Mouse (Mus musculus) thymus, postnatal 25 days (tissue): ENCODE results near the gene Gm11037.
A peak's percentile ranks its signal among the peaks of the same experiment; 100 is the strongest.

Experiments
- DNase-seq: peaks from one replicate; pipeline ENCODE4 v3.0.0; 2022

Gene Gm11037

DNA sequence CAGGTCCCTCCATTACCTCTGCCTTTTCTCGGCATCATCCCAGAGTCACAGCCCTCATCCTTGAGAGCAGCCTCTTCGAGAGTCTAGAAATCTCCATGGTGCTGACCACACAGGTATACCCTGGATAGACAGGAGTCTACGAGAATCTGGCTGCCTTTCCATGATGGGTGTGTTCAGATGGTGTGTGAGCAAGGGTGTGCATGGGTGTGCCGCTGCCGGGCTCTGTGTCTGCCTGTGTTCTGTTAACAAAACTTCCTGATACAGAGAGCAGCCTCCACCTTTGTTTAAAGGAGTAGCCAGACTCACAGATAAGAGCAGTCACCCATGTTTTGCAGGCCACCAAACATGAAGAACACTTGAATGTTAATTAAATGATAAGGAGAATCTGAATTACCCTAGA is 3.5 kb upstream of the Gm11037 start:
- DNase-seq: no peak

DNA sequence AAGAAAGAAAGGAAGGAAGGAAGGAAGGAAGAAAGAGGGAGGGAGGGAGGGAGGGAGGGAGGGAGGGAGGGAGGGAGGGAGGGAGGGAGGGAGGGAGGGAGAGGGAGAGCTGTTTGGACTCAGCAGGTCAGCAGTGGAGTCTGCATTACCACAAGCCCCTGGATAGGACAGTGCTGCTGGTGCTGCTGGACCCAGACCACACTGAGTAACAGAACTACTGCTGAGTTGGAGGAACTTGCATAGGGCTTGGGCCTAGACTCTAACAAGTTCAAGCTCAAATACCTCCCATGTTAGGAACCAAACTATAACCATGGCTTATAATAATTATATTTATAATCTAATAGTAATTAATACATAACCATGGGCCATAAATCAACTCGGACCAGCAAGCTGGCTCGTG is 2.4 kb upstream of the Gm11037 start:
- DNase-seq: no peak

GRCm38 (mm10) chr2:131132111-131132888 is 997 bp upstream of the Gm11037 start:
- no peak for DNase-seq

DNA sequence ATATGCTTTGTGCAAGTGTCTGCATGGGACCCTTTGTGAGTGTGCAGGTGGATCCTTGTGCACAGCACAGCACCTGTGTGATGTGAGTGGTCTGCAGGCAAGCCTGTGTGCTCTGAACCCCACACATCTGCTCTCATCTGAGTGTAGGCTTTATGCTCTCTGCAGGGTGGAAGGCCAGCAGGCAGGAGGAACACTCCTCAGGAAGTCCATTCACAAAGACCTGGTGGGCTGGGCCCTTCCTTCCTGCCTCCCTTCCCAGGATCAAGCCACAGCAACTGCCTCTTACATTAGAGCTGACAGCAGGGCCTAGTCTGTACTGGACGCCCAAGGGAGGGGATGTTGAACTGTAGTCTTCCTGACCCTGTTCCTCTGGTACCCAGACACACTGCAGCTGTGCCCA is 1.1 kb downstream of the Gm11037 start:
- no peak for DNase-seq

GRCm38 (mm10) chr2:131134826-131135400 is 1.6 kb downstream of the Gm11037 start:
- DNase-seq: no peak

GRCm38 (mm10) chr2:131135521-131136139 is 2.3 kb downstream of the Gm11037 start:
- no peak for DNase-seq

DNA sequence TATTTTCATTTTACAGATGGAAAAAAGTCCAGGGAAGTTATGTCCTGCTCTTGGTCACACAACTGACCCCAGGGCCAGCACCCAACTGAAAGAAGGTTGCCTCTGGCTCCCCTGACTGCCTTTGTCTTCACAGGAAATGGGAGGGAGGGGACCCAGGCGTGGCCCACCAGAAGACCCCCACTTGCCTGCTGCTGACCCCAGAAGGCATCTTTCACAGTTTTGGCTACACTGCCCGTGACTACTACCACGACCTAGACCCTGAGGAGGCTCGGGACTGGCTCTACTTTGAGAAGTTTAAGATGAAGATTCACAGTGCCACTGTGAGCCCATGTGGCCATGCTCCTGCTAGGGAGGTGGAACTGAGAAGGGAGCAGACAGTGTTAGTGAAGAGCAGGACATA is 5.0 kb downstream of the Gm11037 start:
- no peak for DNase-seq

DNA sequence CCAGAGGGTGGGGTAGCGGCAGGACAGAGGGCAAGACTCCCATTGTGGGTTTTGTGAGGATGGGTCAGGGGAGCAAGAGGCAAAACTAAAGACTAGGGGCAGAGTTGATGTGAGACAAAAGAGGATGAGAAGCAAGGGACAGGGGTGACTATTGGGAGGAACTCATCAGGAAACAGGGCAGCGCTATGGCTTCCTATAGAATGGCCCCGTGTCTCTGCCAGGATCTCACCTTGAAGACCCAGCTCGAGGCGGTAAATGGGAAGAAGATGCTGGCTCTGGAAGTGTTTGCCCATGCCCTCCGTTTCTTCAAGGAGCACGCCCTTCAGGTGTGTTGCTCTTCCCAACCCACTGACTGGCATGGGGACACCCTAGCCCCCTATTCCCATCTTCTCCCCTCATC is 5.5 kb downstream of the Gm11037 start:
- no peak for DNase-seq

DNA sequence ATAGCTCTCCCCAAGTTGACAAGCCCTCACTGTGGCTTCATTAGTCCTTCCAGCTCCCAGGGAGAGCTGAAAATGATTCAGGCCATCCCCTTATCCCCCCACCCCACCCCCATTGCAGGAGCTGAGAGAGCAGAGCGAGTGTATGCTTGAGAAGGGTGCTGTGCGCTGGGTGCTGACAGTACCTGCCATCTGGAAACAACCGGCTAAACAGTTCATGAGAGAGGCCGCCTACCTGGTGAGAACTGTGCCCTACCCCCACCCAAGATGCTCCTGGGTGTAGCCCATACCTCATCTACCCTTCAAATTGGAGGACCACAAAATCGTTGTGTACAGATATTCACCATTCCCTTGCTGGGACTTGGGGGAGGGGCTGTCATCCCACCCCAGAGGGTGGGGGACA is 6.0 kb downstream of the Gm11037 start:
- DNase-seq: no peak

GRCm38 (mm10) chr2:131139886-131140532 is 6.7 kb downstream of the Gm11037 start:
- DNase-seq: no peak

DNA sequence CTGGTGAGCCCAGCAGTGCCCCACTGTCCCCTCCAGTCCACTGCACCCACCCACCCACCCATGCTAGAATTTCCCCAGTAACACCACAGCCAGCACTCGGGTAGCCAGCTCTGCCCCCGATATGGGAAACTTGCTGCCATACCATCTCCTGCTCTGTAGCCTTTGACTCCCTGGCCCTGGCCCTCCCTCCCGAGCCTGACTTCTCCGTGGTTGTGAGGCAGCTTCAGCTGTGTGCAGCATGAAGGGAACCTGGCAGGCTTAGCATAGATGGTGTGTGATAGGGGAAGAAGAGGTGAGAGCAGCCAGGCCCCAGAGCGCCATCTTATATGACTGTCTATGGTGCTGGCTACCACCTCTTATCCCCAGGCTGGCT is 7.2 kb downstream of the Gm11037 start:
- no peak for DNase-seq

GRCm38 (mm10) chr2:131141336-131141986 is 8.2 kb downstream of the Gm11037 start:
- DNase-seq: no peak

DNA sequence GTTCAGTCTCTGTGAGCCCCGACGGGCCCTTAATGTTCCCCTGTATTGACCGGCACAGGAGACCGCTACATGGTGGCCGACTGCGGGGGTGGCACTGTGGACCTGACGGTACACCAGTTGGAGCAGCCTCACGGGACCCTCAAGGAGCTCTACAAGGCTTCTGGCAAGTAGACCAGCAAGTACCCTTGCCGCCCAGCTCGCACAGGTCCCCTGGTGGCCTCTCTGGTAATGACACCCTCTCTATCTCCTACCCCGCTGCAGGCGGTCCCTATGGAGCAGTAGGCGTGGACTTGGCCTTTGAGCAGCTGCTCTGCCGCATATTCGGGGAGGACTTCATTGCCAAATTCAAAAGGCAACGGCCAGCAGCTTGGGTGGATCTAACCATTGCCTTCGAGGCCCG is 9.3 kb downstream of the Gm11037 start:
- DNase-seq: peak; percentile 74

DNA sequence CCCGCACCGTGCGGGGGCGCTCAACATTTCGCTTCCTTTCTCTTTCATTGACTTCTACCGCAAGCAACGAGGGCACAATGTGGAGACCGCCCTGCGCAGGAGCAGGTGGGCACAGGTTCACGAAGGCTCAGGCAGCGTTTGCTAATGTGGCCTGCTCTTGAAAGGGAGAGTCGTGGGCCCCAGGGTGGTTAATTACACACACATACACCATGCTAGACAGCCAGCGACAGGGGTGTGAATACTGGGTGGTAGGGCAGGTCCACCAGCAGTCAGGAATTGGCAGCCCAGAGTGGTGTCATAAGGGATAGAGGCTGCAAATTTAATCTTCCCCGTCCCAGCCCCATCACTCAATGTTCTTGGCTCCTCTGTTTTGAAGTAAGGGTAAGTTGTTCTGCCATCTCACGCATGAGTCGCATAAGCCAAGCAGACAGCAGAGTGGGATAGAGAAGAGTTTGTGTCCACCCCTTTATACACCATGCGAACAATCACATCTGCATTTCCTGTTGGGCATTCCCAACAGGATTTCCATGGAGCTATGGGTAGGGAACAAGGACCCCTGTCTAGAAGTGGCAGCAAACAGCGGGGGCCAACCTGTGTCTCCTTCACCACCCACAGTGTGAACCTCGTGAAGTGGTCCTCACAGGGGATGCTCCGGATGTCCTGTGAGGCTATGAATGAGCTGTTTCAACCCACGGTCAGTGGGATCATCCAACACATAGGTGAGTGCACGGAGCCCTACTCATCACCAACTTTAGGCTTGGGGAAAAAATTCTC is 9.9 kb downstream of the Gm11037 start:
- DNase-seq: no peak

DNA sequence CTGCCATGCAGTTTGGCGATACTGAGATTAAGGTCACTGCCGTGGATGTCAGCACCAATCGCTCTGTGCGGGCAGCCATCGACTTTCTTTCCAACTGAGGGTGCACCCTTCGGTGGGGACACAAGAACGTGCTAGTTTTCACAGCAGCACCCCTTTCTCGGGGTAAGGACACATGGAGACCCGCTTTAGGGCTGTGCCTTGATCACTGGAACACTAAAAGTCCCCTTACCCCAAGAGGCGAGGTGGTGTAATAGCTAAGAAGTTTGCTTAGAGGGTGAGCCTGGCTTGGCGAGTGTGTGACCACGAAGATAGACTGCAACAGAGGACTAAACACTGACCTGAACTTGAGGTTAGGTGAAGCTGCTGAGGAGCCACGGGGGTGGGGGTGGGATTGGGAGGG is 11.8 kb downstream of the Gm11037 start:
- DNase-seq: no peak

DNA sequence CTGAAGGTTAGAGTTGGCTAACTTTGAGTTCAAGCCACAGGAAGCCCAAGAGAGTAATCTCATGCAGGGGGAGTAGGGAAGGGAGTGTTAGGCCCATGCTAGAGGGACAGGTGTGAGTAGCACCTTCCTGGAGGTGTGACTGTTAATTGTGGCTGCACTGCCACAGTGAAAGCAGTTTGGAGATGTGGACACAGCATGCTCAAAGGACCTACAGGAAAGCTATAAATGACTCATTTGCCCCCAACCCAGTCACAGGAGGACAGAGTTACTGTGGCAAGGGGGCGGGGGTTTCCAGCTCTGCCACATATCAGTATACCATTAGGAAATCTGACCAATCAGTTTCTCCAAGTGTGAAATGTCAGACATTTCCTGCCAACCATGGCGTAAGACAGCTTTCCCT is 12.2 kb downstream of the Gm11037 start:
- no peak for DNase-seq

DNA sequence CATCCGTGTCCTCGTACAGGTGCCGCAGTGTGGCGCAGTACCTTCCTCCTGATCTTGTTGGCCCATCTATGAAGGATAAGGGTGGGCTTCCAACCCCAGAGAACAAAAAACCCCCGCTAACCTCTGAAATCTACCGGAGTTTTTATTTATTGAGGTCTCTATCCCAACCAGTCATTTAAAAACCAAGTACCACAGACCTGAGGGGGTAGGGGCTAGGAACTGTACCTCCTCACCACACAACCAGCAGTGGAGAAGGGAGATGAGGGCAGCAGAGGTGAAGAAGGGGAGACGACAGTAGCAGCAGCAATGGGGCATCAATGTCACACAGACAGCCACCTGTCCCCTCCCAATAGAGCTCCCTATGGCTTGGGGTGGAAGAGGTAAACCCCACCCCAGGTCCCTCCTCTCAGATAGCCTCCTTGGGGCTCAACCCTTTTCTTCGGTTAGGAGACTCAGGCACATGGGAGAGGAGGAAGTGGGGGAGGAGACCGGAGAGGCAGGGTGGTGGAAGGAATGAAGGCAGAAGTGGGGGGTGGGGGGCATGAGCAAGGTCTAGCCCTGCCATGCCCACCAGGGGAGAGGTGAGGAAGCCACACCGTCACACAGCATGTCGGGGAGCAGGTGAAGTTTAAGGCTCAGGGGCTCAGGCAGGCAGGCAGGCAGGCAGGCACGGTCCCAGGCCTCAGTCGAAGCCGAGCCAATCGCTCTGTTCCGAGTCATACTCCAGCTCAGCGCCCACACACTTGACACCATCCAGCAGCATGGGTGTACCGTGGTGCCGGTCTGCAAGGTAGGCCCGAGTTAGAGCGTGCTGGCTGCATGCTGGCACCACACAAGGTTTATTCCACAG is 13.1 kb downstream of the Gm11037 start:
- DNase-seq: no peak

DNA sequence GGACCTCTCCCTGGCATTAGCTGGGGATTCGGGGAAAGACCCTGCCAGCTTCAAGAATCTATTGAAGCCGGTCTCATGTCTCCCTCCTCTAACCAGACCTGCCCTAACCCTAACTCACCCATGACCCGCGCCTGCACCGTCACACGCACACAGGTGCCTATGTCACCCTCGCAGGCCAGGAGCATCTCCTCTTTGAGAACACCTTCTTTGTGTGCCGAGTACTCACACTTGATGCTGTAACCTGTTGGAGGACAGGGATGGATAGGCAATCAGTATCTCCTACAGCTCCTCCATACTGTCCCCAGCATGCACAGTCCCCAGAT is 13.7 kb downstream of the Gm11037 start:
- no peak for DNase-seq

DNA sequence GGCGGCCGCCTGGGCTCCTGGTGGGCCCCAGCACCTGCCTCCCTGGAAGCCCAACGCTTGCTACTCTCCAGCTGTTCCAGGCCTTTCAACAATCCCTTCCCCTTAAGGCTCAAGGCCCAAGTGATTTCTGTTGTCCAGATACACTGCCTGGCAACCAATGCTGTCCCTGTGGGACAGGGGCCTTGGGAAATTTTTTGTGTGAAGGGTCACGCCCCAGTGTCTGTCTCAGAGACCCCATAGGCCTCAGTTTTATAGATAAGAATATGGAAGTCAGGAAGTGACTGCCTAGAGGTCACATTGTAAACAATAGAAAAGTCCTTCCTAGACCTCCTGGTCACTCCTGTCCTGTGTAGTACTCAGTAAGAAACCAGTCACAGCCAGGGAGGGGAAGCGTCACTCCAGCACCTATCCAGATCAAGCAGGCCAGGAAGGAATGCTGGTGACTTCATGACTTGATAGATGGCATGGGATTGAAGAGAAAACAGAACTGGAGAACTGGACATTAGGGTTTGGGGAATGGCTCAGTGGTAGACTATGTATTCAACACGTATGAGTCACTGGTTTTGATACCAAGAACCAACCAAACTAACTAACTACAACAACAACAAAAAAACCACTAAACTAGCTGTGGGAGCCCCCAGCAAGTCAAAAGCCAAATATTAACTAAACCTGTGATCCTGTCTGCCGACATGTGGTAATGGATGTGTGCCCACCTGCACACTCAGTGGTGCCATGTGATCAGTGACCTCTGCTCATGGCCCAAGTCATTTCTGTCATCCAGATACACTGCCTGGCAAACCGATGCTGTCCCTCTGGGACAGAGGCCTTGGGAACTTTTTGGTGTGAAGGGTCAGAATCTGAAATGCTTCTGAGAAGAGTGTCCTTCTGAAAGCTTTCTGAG is 15.3 kb downstream of the Gm11037 start:
- DNase-seq: no peak

- DNase-seq: no peak
Observed at GRCm38 (mm10) chr2:131149254-131149578, 15.9 kb downstream of the Gm11037 start.

DNA sequence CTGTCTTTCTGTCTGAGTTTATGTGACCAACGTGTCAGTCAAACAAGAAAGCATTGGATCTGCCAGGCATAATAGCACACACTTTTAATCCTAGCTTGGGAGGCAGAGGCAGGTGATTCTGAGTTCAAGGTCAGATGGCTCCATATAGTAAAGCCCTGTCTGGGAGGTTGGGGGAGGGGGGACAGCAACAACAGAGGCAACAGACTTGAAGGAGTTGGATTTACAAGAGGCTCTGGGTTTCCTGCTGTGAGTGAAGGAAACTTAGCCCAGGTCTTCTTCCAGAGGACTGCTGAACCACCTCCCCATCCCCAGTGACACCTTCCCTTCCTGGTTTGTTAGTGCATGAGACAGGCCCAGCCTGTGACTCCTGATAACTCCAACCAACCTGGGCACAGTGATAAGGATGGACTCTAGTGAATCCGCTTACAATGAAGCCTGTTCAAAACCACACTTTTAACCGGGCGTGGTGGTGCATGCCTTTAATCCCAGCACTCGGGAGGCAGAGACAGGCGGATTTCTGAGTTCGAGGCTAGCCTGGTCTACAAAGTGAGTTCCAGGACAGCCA is 19.0 kb downstream of the Gm11037 start:
- no peak for DNase-seq
